In the genomic region with DNA sequence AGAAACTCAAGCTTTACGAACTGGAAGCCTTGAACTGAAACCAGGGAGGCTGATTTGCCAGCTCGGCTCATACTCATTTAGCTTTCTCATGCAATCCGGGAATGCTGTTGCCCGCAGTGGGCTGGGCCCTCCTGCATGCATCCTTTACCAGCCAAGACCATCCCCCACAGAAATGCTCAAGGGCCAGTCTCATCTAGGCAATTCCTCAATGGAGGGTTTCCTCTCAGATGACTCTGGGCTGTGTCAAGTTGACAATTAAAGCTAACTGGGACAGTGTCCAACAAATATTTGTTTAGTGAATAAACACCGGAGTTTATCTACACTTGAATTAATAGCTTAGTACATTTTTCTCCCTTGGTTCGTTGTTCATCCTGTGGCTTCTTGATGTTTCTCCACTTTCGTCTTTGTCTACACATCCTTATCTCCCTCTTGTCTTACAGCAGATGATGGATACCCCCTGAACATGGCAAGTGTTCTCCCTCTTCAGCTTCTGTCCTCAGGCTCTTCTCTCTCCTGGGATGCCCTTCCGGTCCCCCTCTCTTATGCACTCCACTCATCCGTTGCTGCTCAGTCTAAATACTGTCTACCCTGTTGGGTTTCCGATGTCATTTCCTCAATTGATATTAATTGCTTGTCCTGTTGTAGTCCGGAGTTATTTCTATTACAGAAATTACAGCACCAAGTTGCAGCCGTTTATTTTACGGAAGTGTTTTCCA, we compare ENCODE assay signal across 25 mouse cellular contexts.
A peak's percentile ranks its signal among the peaks of the same experiment; 100 is the strongest.
DNase-seq lines count a peak whose midpoint lies in the region; ATAC-seq and TF ChIP-seq lines count a peak whose summit lies in the region.
"Had no signal": no experiment of that assay in that cellular context is flagged by ENCODE, and none has a peak within 500 bp of the region (broad histone marks: within the 10 kb centered on the region; RNA-seq: fewer than 3 reads in every experiment).

No protein-coding gene starts in this region.

- ATAC-seq in kidney, embryonic 15.5 days (replicated peaks; ENCODE audit: low FRiP score): peak; percentile 50; the same call in 1 of the 2 replicates
- peak; percentile 46 for ATAC-seq in neural tube, embryonic 14.5 days (ENCODE audit: low read depth)
- 0 out of 2 replicates have a peak, but pooled peaks have one; percentile 14 for ATAC-seq in intestine, embryonic 14.5 days (replicated peaks; ENCODE audit: low FRiP score, low TSS enrichment, low read depth)
- ATAC-seq in stomach, embryonic 16.5 days (ENCODE audit: insufficient read depth, low FRiP score): peak; percentile 26; the same call in 1 of the 2 replicates
- ATAC-seq: forebrain, embryonic 16.5 days; liver, embryonic 12.5 days; Patski had no signal

- H3K27ac ChIP-seq in kidney, embryonic 15.5 days: no peak overlapping the region
- H3K27ac ChIP-seq in kidney, adult 2 months (ENCODE audit: insufficient read depth, low read depth, low read length): no peak overlapping the region
- H3K27ac ChIP-seq in neural tube, embryonic 14.5 days (ENCODE audit: low read depth, low read length): no peak overlapping the region
- 0 out of 2 replicates have a peak overlapping the region, but pooled peaks have one; percentile 38 for H3K27ac ChIP-seq in intestine, embryonic 14.5 days (ENCODE audit: low read depth)
- H3K27ac ChIP-seq in stomach, embryonic 16.5 days (ENCODE audit: low read length): peak overlapping the region; percentile 49; the same call in 1 of the 2 replicates
- H3K27ac ChIP-seq: embryonic facial prominence, embryonic 13.5 days; left cerebral cortex, adult 2 months; limb, embryonic 10.5 days; liver, embryonic 12.5 days had no signal

- no peaks in the 10 kb centered on the region for H3K36me3 ChIP-seq in kidney, embryonic 15.5 days
- no peaks in the 10 kb centered on the region for H3K36me3 ChIP-seq in kidney, adult 2 months (ENCODE audit: control insufficient read depth, insufficient read depth, low read length)
- H3K36me3 ChIP-seq in neural tube, embryonic 14.5 days (ENCODE audit: control insufficient read depth, insufficient read depth, low read length): no peaks in the 10 kb centered on the region
- H3K36me3 ChIP-seq in intestine, embryonic 14.5 days (ENCODE audit: control insufficient read depth, insufficient read depth, low read length): no peaks in the 10 kb centered on the region
- H3K36me3 ChIP-seq in stomach, embryonic 16.5 days (ENCODE audit: control insufficient read depth, insufficient read depth, low read length): no peaks in the 10 kb centered on the region
- H3K36me3 ChIP-seq: embryonic facial prominence, embryonic 13.5 days; limb, embryonic 10.5 days; liver, embryonic 12.5 days had no signal

- no peak overlapping the region for H3K4me2 ChIP-seq in kidney, embryonic 15.5 days
- H3K4me2 ChIP-seq in neural tube, embryonic 14.5 days (ENCODE audit: low read depth, low read length): no peak overlapping the region
- 0 out of 2 replicates have a peak overlapping the region, but pooled peaks have one; percentile 4 for H3K4me2 ChIP-seq in intestine, embryonic 14.5 days (ENCODE audit: low read length)
- H3K4me2 ChIP-seq in stomach, embryonic 16.5 days (ENCODE audit: low read depth, low read length): no peak overlapping the region
- H3K4me2 ChIP-seq: embryonic facial prominence, embryonic 13.5 days; liver, embryonic 12.5 days had no signal

- no peak overlapping the region for H3K4me3 ChIP-seq in kidney, embryonic 15.5 days (replicated peaks)
- no peak overlapping the region for H3K4me3 ChIP-seq in kidney, adult 2 months (ENCODE audit: insufficient read depth, low read depth, low read length)
- H3K4me3 ChIP-seq in neural tube, embryonic 14.5 days (ENCODE audit: low read depth, low read length): no peak overlapping the region
- H3K4me3 ChIP-seq in intestine, embryonic 14.5 days (ENCODE audit: low read depth, low read length): no peak overlapping the region
- H3K4me3 ChIP-seq in stomach, embryonic 16.5 days (replicated peaks; ENCODE audit: low read length): no peak overlapping the region
- H3K4me3 ChIP-seq: embryonic facial prominence, embryonic 13.5 days; left cerebral cortex, adult 2 months; limb, embryonic 10.5 days; liver, embryonic 12.5 days had no signal

- TF ChIP-seq POLR2A in kidney, adult 2 months (IDR thresholded peaks at IDR 0.05; ENCODE audit: low read depth, low read length): no peak

- H3K27me3 ChIP-seq in kidney, embryonic 15.5 days: no peaks in the 10 kb centered on the region
- H3K27me3 ChIP-seq in kidney, adult 2 months (replicated peaks; ENCODE audit: control insufficient read depth, insufficient read depth, low read length): no peaks in the 10 kb centered on the region
- H3K27me3 ChIP-seq in neural tube, embryonic 14.5 days (ENCODE audit: control insufficient read depth, insufficient read depth, low read length): no peaks in the 10 kb centered on the region
- H3K27me3 ChIP-seq in intestine, embryonic 14.5 days (replicated peaks; ENCODE audit: control insufficient read depth, insufficient read depth, low read length): no peaks in the 10 kb centered on the region
- H3K27me3 ChIP-seq in stomach, embryonic 16.5 days (ENCODE audit: control insufficient read depth, insufficient read depth, low read length): no peaks in the 10 kb centered on the region
- H3K27me3 ChIP-seq: embryonic facial prominence, embryonic 13.5 days; liver, embryonic 12.5 days; Patski had no signal

- H3K9ac ChIP-seq in kidney, embryonic 15.5 days: no peak overlapping the region
- H3K9ac ChIP-seq in neural tube, embryonic 14.5 days (replicated peaks; ENCODE audit: low read depth, low read length): no peak overlapping the region
- no peak overlapping the region for H3K9ac ChIP-seq in intestine, embryonic 14.5 days (ENCODE audit: low read length)
- no peak overlapping the region for H3K9ac ChIP-seq in stomach, embryonic 16.5 days (ENCODE audit: low read length)
- H3K9ac ChIP-seq: embryonic facial prominence, embryonic 13.5 days; liver, embryonic 12.5 days had no signal

- 48% methylated on average over 13 of the region's 13 CpGs for WGBS in kidney, embryonic 15.5 days
- 41% methylated on average over 13 of the region's 13 CpGs for WGBS in kidney, adult 2 months
- WGBS in neural tube, embryonic 14.5 days: 53% methylated on average over 13 of the region's 13 CpGs
- WGBS in intestine, embryonic 14.5 days: 22% methylated on average over 13 of the region's 13 CpGs
- 24% methylated on average over 13 of the region's 13 CpGs for WGBS in stomach, embryonic 16.5 days

- DNase-seq in kidney, adult 2 months: no peak
- DNase-seq in neural tube, embryonic 10.5 days (ENCODE audit: extremely low spot score, low spot score): no peak
- DNase-seq in intestine, embryonic 14.5 days (ENCODE audit: low spot score): no peak
- DNase-seq in gastrocnemius, postnatal 10 days: no peak
- DNase-seq: adrenal gland, postnatal 25 days; cerebellum, adult 11 months; cerebellum, postnatal 10 days; heart, adult 18-20 months; heart, postnatal 36 days; kidney, adult 11 months; kidney, postnatal 25 days; layer of hippocampus, adult 9-11 months; lung, adult 2 months; midbrain, embryonic 14.5 days; right cerebral cortex, postnatal 25 days; thymus, postnatal 25 days had no signal

- H3K4me1 ChIP-seq in kidney, embryonic 15.5 days: peaks cover 10% of the 10 kb centered on the region; the same call in 1 of the 2 replicates
- no peaks in the 10 kb centered on the region for H3K4me1 ChIP-seq in kidney, adult 2 months (ENCODE audit: control insufficient read depth, insufficient read depth, low read length)
- H3K4me1 ChIP-seq in neural tube, embryonic 14.5 days (ENCODE audit: control insufficient read depth, insufficient read depth, low read length): peaks cover 7% of the 10 kb centered on the region; the same call in 1 of the 2 replicates
- H3K4me1 ChIP-seq in intestine, embryonic 14.5 days (replicated peaks; ENCODE audit: control insufficient read depth, insufficient read depth, low read length): peaks cover 18% of the 10 kb centered on the region
- H3K4me1 ChIP-seq in stomach, embryonic 16.5 days (ENCODE audit: control insufficient read depth, insufficient read depth, low read length): peaks cover 10% of the 10 kb centered on the region
- H3K4me1 ChIP-seq: embryonic facial prominence, embryonic 13.5 days; limb, embryonic 10.5 days; liver, embryonic 12.5 days had no signal

- no peaks in the 10 kb centered on the region for H3K9me3 ChIP-seq in kidney, embryonic 15.5 days (replicated peaks)
- H3K9me3 ChIP-seq in neural tube, embryonic 14.5 days (ENCODE audit: control insufficient read depth, low read length): no peaks in the 10 kb centered on the region
- no peaks in the 10 kb centered on the region for H3K9me3 ChIP-seq in intestine, embryonic 14.5 days (ENCODE audit: control insufficient read depth, low read length)
- no peaks in the 10 kb centered on the region for H3K9me3 ChIP-seq in stomach, embryonic 16.5 days (replicated peaks; ENCODE audit: control insufficient read depth, low read length)
- H3K9me3 ChIP-seq: embryonic facial prominence, embryonic 13.5 days; limb, embryonic 10.5 days; liver, embryonic 12.5 days had no signal

- TF ChIP-seq CTCF in kidney, adult 2 months (conservative IDR thresholded peaks at IDR 0.05; ENCODE audit: insufficient read depth, insufficient read length, low read depth, low read length): no peak

Comparison
In these comparisons a context has a peak if more than half of its experiments do, and no peak if none do; other contexts are left out.
1. H3K27ac ChIP-seq: peak in intestine, embryonic 14.5 days (single experiment) and stomach, embryonic 16.5 days (single experiment); none in kidney, embryonic 15.5 days (single experiment), kidney, adult 2 months (single experiment) and neural tube, embryonic 14.5 days (single experiment).
2. Peak in every context shown above with its lines, with median percentiles within 50 percentile points of each other: ATAC-seq.